Mouse (Mus musculus): ENCODE measurements around the gene Tada1. TPM values are rescaled to one million over a fixed set of nuclear protein-coding genes. Genes with fewer than 3 reads are reported as not detected.
A peak's percentile ranks its signal among the peaks of the same experiment; 100 is the strongest.

Tada1 gene
- polyA plus RNA-seq, 1 experiment from 2014 or later: 65.6 TPM

GRCm38 (mm10) chr1:166345602-166346001, 33.3 kb upstream of the Tada1 start:
- H3K9me3 ChIP-seq (ENCODE audit: low read depth, low read length): no peaks in the 10 kb centered on the region
- H3K4me2 ChIP-seq: no peak overlapping the region
- 95% methylated on average over 6 of the region's 6 CpGs for WGBS
- ATAC-seq (ENCODE audit: insufficient read depth) (no peak), DNase-seq (no peak)
- H3K4me1 ChIP-seq (ENCODE audit: insufficient read depth): no peaks in the 10 kb centered on the region
- H3K4me3 ChIP-seq (ENCODE audit: low read depth, low read length): no peak overlapping the region
- no peak overlapping the region for H3K9ac ChIP-seq
- no peak overlapping the region for H3K27ac ChIP-seq (ENCODE audit: low read depth)
- no peak for TF ChIP-seq CTCF (IDR thresholded peaks at IDR 0.05; ENCODE audit: low read depth)
- H3K27me3 ChIP-seq (ENCODE audit: insufficient read depth, low read length): no peaks in the 10 kb centered on the region
- no peaks in the 10 kb centered on the region for H3K36me3 ChIP-seq (ENCODE audit: insufficient read depth)

GRCm38 (mm10) chr1:166346906-166347305, 32.0 kb upstream of the Tada1 start:
- H3K27ac ChIP-seq (ENCODE audit: low read depth): no peak overlapping the region
- WGBS: 59% methylated on average over 3 of the region's 3 CpGs
- no peaks in the 10 kb centered on the region for H3K27me3 ChIP-seq (ENCODE audit: insufficient read depth, low read length)
- ATAC-seq (ENCODE audit: insufficient read depth): no peak
- DNase-seq: no peak
- TF ChIP-seq CTCF (IDR thresholded peaks at IDR 0.05; ENCODE audit: low read depth): no peak
- H3K4me1 ChIP-seq (ENCODE audit: insufficient read depth): no peaks in the 10 kb centered on the region
- H3K9me3 ChIP-seq (ENCODE audit: low read depth, low read length): no peaks in the 10 kb centered on the region
- no peak overlapping the region for H3K4me3 ChIP-seq (ENCODE audit: low read depth, low read length)
- no peak overlapping the region for H3K9ac ChIP-seq
- H3K4me2 ChIP-seq: no peak overlapping the region
- H3K36me3 ChIP-seq (ENCODE audit: insufficient read depth): no peaks in the 10 kb centered on the region

- DNase-seq (no peak), ATAC-seq (ENCODE audit: insufficient read depth) (no peak)
- 62% methylated on average over 3 of the region's 3 CpGs for WGBS
- Histone ChIP-seq H3K4me3 (ENCODE audit: low read depth, low read length) (no peak overlapping the region), H3K4me2 (no peak overlapping the region), H3K36me3 (ENCODE audit: insufficient read depth) (no peaks in the 10 kb centered on the region), H3K9ac (no peak overlapping the region), H3K4me1 (ENCODE audit: insufficient read depth) (no peaks in the 10 kb centered on the region), H3K27ac (ENCODE audit: low read depth) (no peak overlapping the region), H3K27me3 (ENCODE audit: insufficient read depth, low read length) (no peaks in the 10 kb centered on the region), H3K9me3 (ENCODE audit: low read depth, low read length) (no peaks in the 10 kb centered on the region)
- no peak for TF ChIP-seq CTCF (IDR thresholded peaks at IDR 0.05; ENCODE audit: low read depth)
Measured at GRCm38 (mm10) chr1:166349341-166349740, 29.6 kb upstream of the Tada1 start.

- Histone ChIP-seq H3K36me3 (ENCODE audit: insufficient read depth) (no peaks in the 10 kb centered on the region), H3K9ac (no peak overlapping the region), H3K27ac (ENCODE audit: low read depth) (no peak overlapping the region), H3K4me2 (no peak overlapping the region), H3K9me3 (ENCODE audit: low read depth, low read length) (no peaks in the 10 kb centered on the region), H3K27me3 (ENCODE audit: insufficient read depth, low read length) (no peaks in the 10 kb centered on the region), H3K4me1 (ENCODE audit: insufficient read depth) (no peaks in the 10 kb centered on the region), H3K4me3 (ENCODE audit: low read depth, low read length) (no peak overlapping the region)
- no peak for ATAC-seq (ENCODE audit: insufficient read depth)
- no peak for TF ChIP-seq CTCF (IDR thresholded peaks at IDR 0.05; ENCODE audit: low read depth)
- no peak for DNase-seq
- 77% methylated on average over 11 of the region's 11 CpGs for WGBS
Measured at GRCm38 (mm10) chr1:166349751-166350150, 29.1 kb upstream of the Tada1 start.

- ATAC-seq (ENCODE audit: insufficient read depth): peak; percentile 86
- no peaks in the 10 kb centered on the region for H3K27me3 ChIP-seq (ENCODE audit: insufficient read depth, low read length)
- no peak overlapping the region for H3K4me2 ChIP-seq
- DNase-seq: peak; percentile 83
- no peaks in the 10 kb centered on the region for H3K4me1 ChIP-seq (ENCODE audit: insufficient read depth)
- H3K36me3 ChIP-seq (ENCODE audit: insufficient read depth): no peaks in the 10 kb centered on the region
- H3K4me3 ChIP-seq (ENCODE audit: low read depth, low read length): no peak overlapping the region
- H3K27ac ChIP-seq (ENCODE audit: low read depth): no peak overlapping the region
- H3K9ac ChIP-seq: no peak overlapping the region
- TF ChIP-seq CTCF (IDR thresholded peaks at IDR 0.05; ENCODE audit: low read depth): peak; percentile 92
- WGBS: 21% methylated on average over 14 of the region's 14 CpGs
- H3K9me3 ChIP-seq (ENCODE audit: low read depth, low read length): no peaks in the 10 kb centered on the region
Measured at GRCm38 (mm10) chr1:166360157-166360855, 18.6 kb upstream of the Tada1 start.

- TF ChIP-seq CTCF (IDR thresholded peaks at IDR 0.05; ENCODE audit: low read depth): no peak
- H3K27ac ChIP-seq (ENCODE audit: low read depth): no peak overlapping the region
- no peak overlapping the region for H3K4me3 ChIP-seq (ENCODE audit: low read depth, low read length)
- no peaks in the 10 kb centered on the region for H3K27me3 ChIP-seq (ENCODE audit: insufficient read depth, low read length)
- H3K9me3 ChIP-seq (ENCODE audit: low read depth, low read length): no peaks in the 10 kb centered on the region
- H3K4me1 ChIP-seq (ENCODE audit: insufficient read depth): no peaks in the 10 kb centered on the region
- WGBS: 68% methylated on average over 5 of the region's 5 CpGs
- DNase-seq: no peak
- no peak overlapping the region for H3K9ac ChIP-seq
- no peaks in the 10 kb centered on the region for H3K36me3 ChIP-seq (ENCODE audit: insufficient read depth)
- H3K4me2 ChIP-seq: no peak overlapping the region
- ATAC-seq (ENCODE audit: insufficient read depth): no peak
Measured at GRCm38 (mm10) chr1:166360896-166361295, 18.0 kb upstream of the Tada1 start.

- Histone ChIP-seq H3K4me1 (ENCODE audit: insufficient read depth) (no peaks in the 10 kb centered on the region), H3K27me3 (ENCODE audit: insufficient read depth, low read length) (no peaks in the 10 kb centered on the region), H3K4me3 (ENCODE audit: low read depth, low read length) (no peak overlapping the region), H3K9ac (no peak overlapping the region), H3K4me2 (no peak overlapping the region), H3K9me3 (ENCODE audit: low read depth, low read length) (no peaks in the 10 kb centered on the region), H3K27ac (ENCODE audit: low read depth) (no peak overlapping the region), H3K36me3 (ENCODE audit: insufficient read depth) (no peaks in the 10 kb centered on the region)
- no peak for DNase-seq
- TF ChIP-seq CTCF (IDR thresholded peaks at IDR 0.05; ENCODE audit: low read depth): peak; percentile 16; the same call in 1 of the 2 replicates
- 59% methylated on average over 3 of the region's 3 CpGs for WGBS
- ATAC-seq (ENCODE audit: insufficient read depth): no peak
Measured at GRCm38 (mm10) chr1:166361842-166362241, 17.1 kb upstream of the Tada1 start.
